Mouse (Mus musculus) spleen, adult 18-20 months (tissue): ENCODE data around the gene Vwa8.

Source experiments
- DNase-seq, 2 experiments: peaks; one replicate each; pipeline ENCODE4 v3.0.0; 2022; ENCODE audit warnings: mixed read lengths in 2 of 2

The Vwa8 gene

GRCm38 (mm10) chr14:79184071-79184470, 335.2 kb downstream of the Vwa8 start:
- no peak for DNase-seq

- DNase-seq, result no peak
Observed at GRCm38 (mm10) chr14:79185018-79185685, 336.3 kb downstream of the Vwa8 start.

GRCm38 (mm10) chr14:79186976-79187375, 338.1 kb downstream of the Vwa8 start:
- DNase-seq, result no peak

- no peak for DNase-seq
Observed at GRCm38 (mm10) chr14:79196711-79197110, 347.9 kb downstream of the Vwa8 start.

GRCm38 (mm10) chr14:79198066-79198465, 349.2 kb downstream of the Vwa8 start:
- no peak for DNase-seq

GRCm38 (mm10) chr14:79200133-79200891, 351.5 kb downstream of the Vwa8 start:
- no peak for DNase-seq

GRCm38 (mm10) chr14:79200892-79201285, 352.0 kb downstream of the Vwa8 start:
- DNase-seq, result no peak

- DNase-seq, result no peak
Observed at GRCm38 (mm10) chr14:79202722-79203362, 354.0 kb downstream of the Vwa8 start.

- DNase-seq, result no peak
Observed at GRCm38 (mm10) chr14:79203496-79204158, 354.8 kb downstream of the Vwa8 start.

- DNase-seq, result no peak
Observed at GRCm38 (mm10) chr14:79204866-79205265, 356.0 kb downstream of the Vwa8 start.

- no peak for DNase-seq
Observed at GRCm38 (mm10) chr14:79206210-79206609, 357.4 kb downstream of the Vwa8 start.

GRCm38 (mm10) chr14:79208468-79208867, 359.6 kb downstream of the Vwa8 start:
- DNase-seq, result no peak

- DNase-seq, result no peak
Observed at GRCm38 (mm10) chr14:79209813-79210212, 361.0 kb downstream of the Vwa8 start.

- DNase-seq, result no peak
Observed at GRCm38 (mm10) chr14:79212380-79212991, 363.6 kb downstream of the Vwa8 start.

- DNase-seq, result no peak
Observed at GRCm38 (mm10) chr14:79214129-79214528, 365.3 kb downstream of the Vwa8 start.

GRCm38 (mm10) chr14:79214660-79215249, 365.9 kb downstream of the Vwa8 start:
- no peak for DNase-seq

GRCm38 (mm10) chr14:79216366-79216765, 367.5 kb downstream of the Vwa8 start:
- DNase-seq, result no peak

- DNase-seq, result no peak
Observed at GRCm38 (mm10) chr14:79223431-79224036, 374.7 kb downstream of the Vwa8 start.

GRCm38 (mm10) chr14:79225458-79225857, 376.6 kb downstream of the Vwa8 start:
- DNase-seq, result no peak

- DNase-seq, result no peak
Observed at GRCm38 (mm10) chr14:79226056-79226455, 377.2 kb downstream of the Vwa8 start.

GRCm38 (mm10) chr14:79226741-79227140, 377.9 kb downstream of the Vwa8 start:
- no peak for DNase-seq

GRCm38 (mm10) chr14:79227955-79228354, 379.1 kb downstream of the Vwa8 start:
- DNase-seq, result no peak
